Mouse (Mus musculus) heart, adult 2 months (tissue): ENCODE measurements at regions not wholly inside any gene's neighbourhood (a gene's known extent, or its start where the extent isn't known, plus 50 kb on each side); places are given as distances from the start of the nearest gene placed in this dataset.
"Not testable (repeated sequence)": the region's sequence is repeated elsewhere in the genome, so short reads cannot be mapped to it uniquely, and the experiment has no call there.

Experiments
- DNase-seq, 2 experiments: peaks; one replicate each; pipeline ENCODE4 v3.0.0; 2021
- H3K27ac ChIP-seq: fragments of 200-600 bp; 2 replicates; pipeline ENCODE4 v1.8.1; 2022
- H3K27me3 ChIP-seq: fragments of 200-500 bp; 2 replicates; pipeline ENCODE4 v1.6.1; 2012; ENCODE audit warnings: mild to moderate bottlenecking, low read length, inconsistent platforms, mixed read lengths; ENCODE audit not compliant: control insufficient read depth, insufficient read depth
- H3K36me3 ChIP-seq: fragments of 200-500 bp; 2 replicates; pipeline ENCODE4 v1.6.1; 2012; ENCODE audit warnings: low read length, inconsistent platforms; ENCODE audit not compliant: control insufficient read depth, insufficient read depth
- H3K4me1 ChIP-seq: fragments of 200-500 bp; 2 replicates; pipeline ENCODE4 v1.6.1; 2011; ENCODE audit warnings: low read length; ENCODE audit not compliant: control insufficient read depth, insufficient read depth
- H3K4me3 ChIP-seq: fragments of 200-600 bp; 2 replicates; pipeline ENCODE4 v1.8.1; 2022
- H3K79me2 ChIP-seq: fragments of 200-500 bp; replicated peaks from 2 replicates; pipeline ENCODE4 v1.6.1; 2012; ENCODE audit warnings: mild to moderate bottlenecking, inconsistent platforms, low read length, moderate library complexity, mixed read lengths; ENCODE audit not compliant: control insufficient read depth, insufficient read depth
- H3K9ac ChIP-seq: fragments of 200-500 bp; 2 replicates; pipeline ENCODE4 v1.6.1; 2012; ENCODE audit warnings: low read depth, mild to moderate bottlenecking, control low read depth, inconsistent platforms, low read length, mixed read lengths
- CTCF ChIP-seq: fragments of 200-600 bp; IDR thresholded peaks from 2 replicates; pipeline ENCODE4 v1.8.1; 2022; ENCODE audit warnings: antibody characterized with exemption, mild to moderate bottlenecking, moderate library complexity
- EP300 ChIP-seq: fragments of 200-500 bp; IDR thresholded peaks from 2 replicates; pipeline ENCODE4 v1.6.1; 2011; ENCODE audit warnings: low read depth, low read length, control low read depth; ENCODE audit not compliant: insufficient read depth
- POLR2A ChIP-seq: fragments of 200-500 bp; IDR thresholded peaks from 2 replicates; pipeline ENCODE4 v1.6.1; 2011; ENCODE audit warnings: mild to moderate bottlenecking, low read depth, low read length, control low read depth; ENCODE audit not compliant: insufficient read depth
- WGBS: fragments of 180-500 bp; shearing (Covaris S2); methylation state at CpG from one replicate; pipeline ENCODE4 v1.1.7; 2018; 5-methylcytosine and 5-hydroxymethylcytosine counted together
- intact Hi-C: fragments of 180-260 bp; cut with DNase I; formaldehyde crosslinking; loops from one replicate; pipeline ENCODE4 v1.15.1; 2025

GRCm38 (mm10) chr3:3302657-3303056 lies 2447.9 kb upstream of the Gm8797 start:
- H3K27me3 ChIP-seq, H3K4me1 ChIP-seq, DNase-seq, H3K9ac ChIP-seq, H3K27ac ChIP-seq, H3K4me3 ChIP-seq, intact Hi-C loops, H3K79me2 ChIP-seq, H3K36me3 ChIP-seq: not testable (repeated sequence)
- WGBS: 27% methylated on average over 6 of the region's 6 CpGs
- TF ChIP-seq CTCF: peak; percentile 14; the same call in 1 of the 2 replicates

DNA sequence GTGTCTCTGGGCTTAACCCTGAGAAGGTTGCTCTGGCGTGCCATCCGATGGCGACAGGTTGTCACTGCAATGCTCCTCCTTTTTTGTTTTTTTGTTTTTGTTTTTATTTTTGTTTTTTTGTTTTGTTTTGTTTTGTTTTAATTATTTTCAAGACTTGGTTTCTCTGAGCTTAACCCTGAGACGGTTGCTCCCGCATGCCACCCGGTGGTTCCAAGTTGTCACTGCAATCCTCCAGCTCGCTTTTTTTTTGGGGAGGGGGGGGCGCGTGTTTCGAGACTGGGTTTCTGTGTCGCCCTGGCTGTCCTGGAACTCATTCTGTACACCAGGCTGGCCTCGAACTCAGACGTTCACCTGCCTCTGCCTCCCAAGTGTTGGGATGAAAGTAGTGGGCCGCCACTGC lies 2442.1 kb upstream of the Gm8797 start:
- Histone ChIP-seq H3K79me2 (no peaks in the 10 kb centered on the region), H3K27ac (no peak overlapping the region), H3K36me3 (no peaks in the 10 kb centered on the region), H3K27me3 (no peaks in the 10 kb centered on the region), H3K4me3 (no peak overlapping the region), H3K4me1 (no peaks in the 10 kb centered on the region), H3K9ac (no peak overlapping the region)
- intact Hi-C loops: no loop called here
- DNase-seq: no peak
- no peak for TF ChIP-seq POLR2A
- no peak for TF ChIP-seq EP300
- no peak for TF ChIP-seq CTCF
- 61% methylated on average over 14 of the region's 14 CpGs for WGBS

GRCm38 (mm10) chr3:3308996-3309395 lies 2441.6 kb upstream of the Gm8797 start:
- Histone ChIP-seq H3K4me1 (no peaks in the 10 kb centered on the region), H3K79me2 (no peaks in the 10 kb centered on the region), H3K27me3 (no peaks in the 10 kb centered on the region), H3K27ac (no peak overlapping the region), H3K4me3 (no peak overlapping the region), H3K36me3 (no peaks in the 10 kb centered on the region), H3K9ac (no peak overlapping the region)
- TF ChIP-seq POLR2A: no peak
- TF ChIP-seq EP300: no peak
- TF ChIP-seq CTCF: no peak
- DNase-seq: no peak
- intact Hi-C loops: no loop called here
- 58% methylated on average over 18 of the region's 18 CpGs for WGBS

GRCm38 (mm10) chr3:3310811-3311210 lies 2439.8 kb upstream of the Gm8797 start:
- no peak for DNase-seq
- Histone ChIP-seq H3K9ac (no peak overlapping the region), H3K4me1 (no peaks in the 10 kb centered on the region), H3K27me3 (no peaks in the 10 kb centered on the region), H3K36me3 (no peaks in the 10 kb centered on the region), H3K27ac (no peak overlapping the region), H3K4me3 (no peak overlapping the region), H3K79me2 (no peaks in the 10 kb centered on the region)
- intact Hi-C loops: no loop called here
- TF ChIP-seq EP300: no peak
- no peak for TF ChIP-seq CTCF
- TF ChIP-seq POLR2A: no peak
- WGBS: 19% methylated on average over 1 of the region's 1 CpGs

GRCm38 (mm10) chr3:3349634-3350033 lies 2401.0 kb upstream of the Gm8797 start:
- no peak for DNase-seq

DNA sequence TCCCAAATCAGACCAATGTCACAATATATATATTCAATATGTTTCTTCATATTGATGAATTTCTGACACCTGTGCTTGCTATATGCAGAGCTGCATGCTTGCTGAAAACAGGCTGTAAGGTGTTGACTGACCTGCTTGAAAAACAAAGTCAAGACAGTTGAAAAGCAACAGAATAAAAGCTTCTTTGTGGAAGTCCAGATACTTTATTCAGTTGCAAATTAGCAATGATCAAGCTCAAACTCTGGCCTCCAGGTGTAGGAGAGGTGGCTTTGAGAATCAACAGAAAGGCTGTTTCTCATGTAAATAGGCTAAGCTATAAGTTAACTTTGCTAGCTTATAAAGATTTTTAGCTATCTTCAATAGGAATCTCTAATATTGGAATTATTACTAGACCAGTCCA lies 2379.7 kb upstream of the Gm8797 start:
- H3K27ac ChIP-seq, H3K4me1 ChIP-seq, H3K4me3 ChIP-seq, DNase-seq, H3K9ac ChIP-seq, H3K36me3 ChIP-seq, H3K27me3 ChIP-seq, intact Hi-C loops, H3K79me2 ChIP-seq: not testable (repeated sequence)

More at GRCm38 (mm10) chr3:3349634-3350033, 2401.0 kb upstream of the Gm8797 start:
- no peaks in the 10 kb centered on the region for H3K36me3 ChIP-seq
- TF ChIP-seq POLR2A (no peak), CTCF (no peak), EP300 (no peak)
- H3K9ac ChIP-seq: no peak overlapping the region
- H3K4me3 ChIP-seq: no peak overlapping the region
- 38% methylated on average over 5 of the region's 5 CpGs for WGBS
- intact Hi-C loops: no loop called here
- no peaks in the 10 kb centered on the region for H3K27me3 ChIP-seq
- no peak overlapping the region for H3K27ac ChIP-seq
- H3K4me1 ChIP-seq: no peaks in the 10 kb centered on the region
- H3K79me2 ChIP-seq: no peaks in the 10 kb centered on the region
